Mouse (Mus musculus): ENCODE measurements around the gene Gm12166. TPM values are rescaled to one million over a fixed set of nuclear protein-coding genes. Genes with fewer than 3 reads are reported as not detected.

The Gm12166 gene
- polyA plus RNA-seq, 1 experiment from 2014 or later: 8.3 TPM

- TF ChIP-seq CTCF (IDR thresholded peaks at IDR 0.05): no peak
- no peak for TF ChIP-seq EP300 (IDR thresholded peaks at IDR 0.05)
- Histone ChIP-seq H3K4me2 (replicated peaks; ENCODE audit: low read depth, low read length) (no peak overlapping the region), H3K4me3 (ENCODE audit: low read depth, low read length) (no peak overlapping the region), H3K9ac (replicated peaks; ENCODE audit: low read depth) (no peak overlapping the region), H3K9me3 (ENCODE audit: low read length) (no peaks in the 10 kb centered on the region), H3K27me3 (replicated peaks; ENCODE audit: insufficient read depth, low read length) (no peaks in the 10 kb centered on the region), H3K27ac (ENCODE audit: low read length) (peak overlapping the region; percentile 80), H3K36me3 (ENCODE audit: insufficient read depth, low read length) (peaks cover 5% of the 10 kb centered on the region; the same call in 1 of the 2 replicates), H3K4me1 (ENCODE audit: insufficient read depth, low read depth, low read length) (peaks cover 41% of the 10 kb centered on the region)
- ATAC-seq: no peak
- no peak for DNase-seq (ENCODE audit: low spot score)
- WGBS: 86% methylated on average over 10 of the region's 10 CpGs
These were observed 38.1 kb upstream of the Gm12166 start for GRCm38 (mm10) chr11:46090036-46090725.

GRCm38 (mm10) chr11:46089081-46089713, 37.1 kb upstream of the Gm12166 start:
- TF ChIP-seq CTCF (IDR thresholded peaks at IDR 0.05) (no peak; the same call in 1 of the 2 replicates), EP300 (IDR thresholded peaks at IDR 0.05) (peak; percentile 70)
- Histone ChIP-seq H3K36me3 (ENCODE audit: insufficient read depth, low read length) (no peaks in the 10 kb centered on the region), H3K27ac (ENCODE audit: low read length) (peak overlapping the region; percentile 80), H3K9ac (replicated peaks; ENCODE audit: low read depth) (no peak overlapping the region), H3K27me3 (replicated peaks; ENCODE audit: insufficient read depth, low read length) (no peaks in the 10 kb centered on the region), H3K4me1 (ENCODE audit: insufficient read depth, low read depth, low read length) (peaks cover 47% of the 10 kb centered on the region), H3K4me2 (replicated peaks; ENCODE audit: low read depth, low read length) (no peak overlapping the region), H3K4me3 (ENCODE audit: low read depth, low read length) (no peak overlapping the region), H3K9me3 (ENCODE audit: low read length) (no peaks in the 10 kb centered on the region)
- peak; percentile 91 for DNase-seq (ENCODE audit: low spot score)
- 42% methylated on average over 4 of the region's 4 CpGs for WGBS
- ATAC-seq: peak; percentile 78

- H3K36me3 ChIP-seq (ENCODE audit: insufficient read depth, low read length): no peaks in the 10 kb centered on the region
- peaks cover 44% of the 10 kb centered on the region for H3K4me1 ChIP-seq (ENCODE audit: insufficient read depth, low read depth, low read length)
- H3K4me3 ChIP-seq (ENCODE audit: low read depth, low read length): no peak overlapping the region
- H3K27me3 ChIP-seq (replicated peaks; ENCODE audit: insufficient read depth, low read length): no peaks in the 10 kb centered on the region
- H3K9ac ChIP-seq (replicated peaks; ENCODE audit: low read depth): no peak overlapping the region
- WGBS: 89% methylated on average over 3 of the region's 3 CpGs
- no peak for DNase-seq (ENCODE audit: low spot score)
- no peak for TF ChIP-seq EP300 (IDR thresholded peaks at IDR 0.05)
- no peak for TF ChIP-seq CTCF (IDR thresholded peaks at IDR 0.05)
- ATAC-seq: no peak
- peak overlapping the region; percentile 75 for H3K27ac ChIP-seq (ENCODE audit: low read length)
- H3K9me3 ChIP-seq (ENCODE audit: low read length): no peaks in the 10 kb centered on the region
- no peak overlapping the region for H3K4me2 ChIP-seq (replicated peaks; ENCODE audit: low read depth, low read length)
These were observed 34.3 kb upstream of the Gm12166 start for GRCm38 (mm10) chr11:46086446-46086845.

GRCm38 (mm10) chr11:46085398-46086163, 33.5 kb upstream of the Gm12166 start:
- Histone ChIP-seq H3K27ac (ENCODE audit: low read length) (peak overlapping the region; percentile 75), H3K36me3 (ENCODE audit: insufficient read depth, low read length) (no peaks in the 10 kb centered on the region), H3K9ac (replicated peaks; ENCODE audit: low read depth) (no peak overlapping the region), H3K4me1 (ENCODE audit: insufficient read depth, low read depth, low read length) (peaks cover 41% of the 10 kb centered on the region; the same call in 1 of the 2 replicates), H3K4me3 (ENCODE audit: low read depth, low read length) (no peak overlapping the region), H3K4me2 (replicated peaks; ENCODE audit: low read depth, low read length) (no peak overlapping the region), H3K9me3 (ENCODE audit: low read length) (no peaks in the 10 kb centered on the region), H3K27me3 (replicated peaks; ENCODE audit: insufficient read depth, low read length) (no peaks in the 10 kb centered on the region)
- TF ChIP-seq CTCF (IDR thresholded peaks at IDR 0.05) (no peak), EP300 (IDR thresholded peaks at IDR 0.05) (peak; percentile 88)
- 56% methylated on average over 10 of the region's 10 CpGs for WGBS
- DNase-seq (ENCODE audit: low spot score): peak; percentile 92
- peak; percentile 79 for ATAC-seq

GRCm38 (mm10) chr11:46084568-46084967, 32.4 kb upstream of the Gm12166 start:
- Histone ChIP-seq H3K4me1 (ENCODE audit: insufficient read depth, low read depth, low read length) (peaks cover 35% of the 10 kb centered on the region; the same call in 1 of the 2 replicates), H3K4me3 (ENCODE audit: low read depth, low read length) (no peak overlapping the region), H3K4me2 (replicated peaks; ENCODE audit: low read depth, low read length) (no peak overlapping the region), H3K36me3 (ENCODE audit: insufficient read depth, low read length) (no peaks in the 10 kb centered on the region), H3K9ac (replicated peaks; ENCODE audit: low read depth) (no peak overlapping the region), H3K27ac (ENCODE audit: low read length) (peak overlapping the region; percentile 75), H3K9me3 (ENCODE audit: low read length) (no peaks in the 10 kb centered on the region), H3K27me3 (replicated peaks; ENCODE audit: insufficient read depth, low read length) (no peaks in the 10 kb centered on the region)
- no peak for TF ChIP-seq EP300 (IDR thresholded peaks at IDR 0.05)
- no peak for TF ChIP-seq CTCF (IDR thresholded peaks at IDR 0.05)
- peak; percentile 16 for ATAC-seq
- WGBS: 38% methylated on average over 3 of the region's 3 CpGs
- DNase-seq (ENCODE audit: low spot score): peak; percentile 77

GRCm38 (mm10) chr11:46083835-46084444, 31.8 kb upstream of the Gm12166 start:
- H3K9me3 ChIP-seq (ENCODE audit: low read length): no peaks in the 10 kb centered on the region
- H3K27me3 ChIP-seq (replicated peaks; ENCODE audit: insufficient read depth, low read length): no peaks in the 10 kb centered on the region
- H3K9ac ChIP-seq (replicated peaks; ENCODE audit: low read depth): no peak overlapping the region
- no peak overlapping the region for H3K4me2 ChIP-seq (replicated peaks; ENCODE audit: low read depth, low read length)
- WGBS: 66% methylated on average over 11 of the region's 11 CpGs
- H3K4me1 ChIP-seq (ENCODE audit: insufficient read depth, low read depth, low read length): peaks cover 33% of the 10 kb centered on the region; the same call in 1 of the 2 replicates
- no peak overlapping the region for H3K4me3 ChIP-seq (ENCODE audit: low read depth, low read length)
- ATAC-seq (no peak), DNase-seq (ENCODE audit: low spot score) (no peak)
- H3K36me3 ChIP-seq (ENCODE audit: insufficient read depth, low read length): no peaks in the 10 kb centered on the region
- TF ChIP-seq CTCF (IDR thresholded peaks at IDR 0.05) (no peak), EP300 (IDR thresholded peaks at IDR 0.05) (no peak)
- H3K27ac ChIP-seq (ENCODE audit: low read length): peak overlapping the region; percentile 75

Data from lung, postnatal 0 days (tissue).